ENCODE assay signal across 10 mouse cellular contexts in genomic region chr11:52129621-52130450, GRCm38 (mm10). TPM values are rescaled to one million over a fixed set of nuclear protein-coding genes. Genes with fewer than 3 reads are reported as not detected.
DNase-seq lines count a peak whose midpoint lies in the region; ATAC-seq and TF ChIP-seq lines count a peak whose summit lies in the region.
"Had no signal": no experiment of that assay in that cellular context is flagged by ENCODE, and none has a peak within 500 bp of the region (broad histone marks: within the 10 kb centered on the region; RNA-seq: fewer than 3 reads in every experiment).

No protein-coding gene starts in this region.

- peaks cover 3% of the 10 kb centered on the region; the same call in 1 of the 2 replicates for H3K9me3 ChIP-seq in heart, embryonic 16.5 days (replicated peaks; ENCODE audit: control insufficient read depth, low read length)
- H3K9me3 ChIP-seq in limb, embryonic 15.5 days, result no peaks in the 10 kb centered on the region
- H3K9me3 ChIP-seq in kidney, embryonic 16.5 days (ENCODE audit: low read length), result no peaks in the 10 kb centered on the region

- no peak for TF ChIP-seq CTCF in gastrocnemius, adult 2 months (IDR thresholded peaks at IDR 0.05)

- DNase-seq in gastrocnemius, adult 2 months, result peak; percentile 37
- no peak for DNase-seq in gastrocnemius, postnatal 25 days
- peak; percentile 36 for DNase-seq in adipocyte (ENCODE audit: low spot score)
- DNase-seq in spleen, postnatal 4 days (ENCODE audit: low spot score in 2 of 2), result no peak
- DNase-seq in urinary bladder, adult 2 months (ENCODE audit: low spot score), result no peak

- no peak overlapping the region for H3K4me2 ChIP-seq in heart, embryonic 16.5 days (ENCODE audit: low read depth, low read length)
- H3K4me2 ChIP-seq in limb, embryonic 15.5 days, result no peak overlapping the region
- H3K4me2 ChIP-seq in kidney, embryonic 16.5 days (replicated peaks; ENCODE audit: low read depth, low read length), result no peak overlapping the region

- no peak for ATAC-seq in heart, embryonic 16.5 days (replicated peaks; ENCODE audit: extremely low read depth, insufficient read depth, low FRiP score)
- ATAC-seq in limb, embryonic 15.5 days (ENCODE audit: insufficient number of reproducible peaks, low FRiP score, low TSS enrichment, low read depth), result no peak
- no peak for ATAC-seq in kidney, embryonic 16.5 days (ENCODE audit: low FRiP score, low TSS enrichment)

- intact Hi-C loops in gastrocnemius, adult 2 months (cut with DNase I), result loop anchor here (5.0 kb wide), 1 partner anchor 313 kb away; no protein-coding TSS in a partner anchor

- peaks cover 13% of the 10 kb centered on the region for H3K36me3 ChIP-seq in heart, embryonic 16.5 days (ENCODE audit: control insufficient read depth, insufficient read depth)
- peaks cover 7% of the 10 kb centered on the region for H3K36me3 ChIP-seq in limb, embryonic 15.5 days
- peaks cover 6% of the 10 kb centered on the region for H3K36me3 ChIP-seq in kidney, embryonic 16.5 days (ENCODE audit: insufficient read depth, low read length)

- H3K9ac ChIP-seq in heart, embryonic 16.5 days (ENCODE audit: low read length), result no peak overlapping the region
- no peak overlapping the region for H3K9ac ChIP-seq in limb, embryonic 15.5 days
- no peak overlapping the region for H3K9ac ChIP-seq in kidney, embryonic 16.5 days (replicated peaks; ENCODE audit: low read length)

- H3K27ac ChIP-seq in gastrocnemius, adult 2 months, result peak overlapping the region; percentile 77
- H3K27ac ChIP-seq in heart, embryonic 16.5 days (ENCODE audit: low read length), result peak overlapping the region; percentile 73
- H3K27ac ChIP-seq in limb, embryonic 15.5 days, result peak overlapping the region; percentile 38
- no peak overlapping the region for H3K27ac ChIP-seq in kidney, embryonic 16.5 days (ENCODE audit: low read length)
- H3K27ac ChIP-seq: macrophage had no signal

- peak overlapping the region; percentile 51 for H3K4me3 ChIP-seq in gastrocnemius, adult 2 months
- H3K4me3 ChIP-seq in heart, embryonic 16.5 days (ENCODE audit: low read length), result no peak overlapping the region
- no peak overlapping the region for H3K4me3 ChIP-seq in limb, embryonic 15.5 days
- H3K4me3 ChIP-seq in kidney, embryonic 16.5 days (ENCODE audit: low read length), result no peak overlapping the region

- WGBS in heart, embryonic 16.5 days, result 56% methylated on average over 10 of the region's 10 CpGs
- 67% methylated on average over 10 of the region's 10 CpGs for WGBS in limb, embryonic 15.5 days
- WGBS in kidney, embryonic 16.5 days, result 76% methylated on average over 10 of the region's 10 CpGs

- H3K27me3 ChIP-seq in heart, embryonic 16.5 days (ENCODE audit: control insufficient read depth, insufficient read depth, low read length), result no peaks in the 10 kb centered on the region
- no peaks in the 10 kb centered on the region for H3K27me3 ChIP-seq in limb, embryonic 15.5 days
- H3K27me3 ChIP-seq in kidney, embryonic 16.5 days (ENCODE audit: insufficient read depth, low read length), result no peaks in the 10 kb centered on the region

- peaks cover 17% of the 10 kb centered on the region for H3K4me1 ChIP-seq in heart, embryonic 16.5 days (ENCODE audit: control insufficient read depth, insufficient read depth, low read length)
- H3K4me1 ChIP-seq in limb, embryonic 15.5 days, result 0 out of 2 replicates have a peak, but pooled peaks cover 3% of the 10 kb centered on the region
- H3K4me1 ChIP-seq in kidney, embryonic 16.5 days (ENCODE audit: insufficient read depth, low read length), result no peaks in the 10 kb centered on the region

RNA-seq across cellular contexts. Expression of gene Olfr1373, which starts 15.5 kb away (rescaled TPM):
- not detected for total RNA-seq in gastrocnemius, adult 2 months (2021)
- not detected for total RNA-seq in gastrocnemius, postnatal 25 days (2021)
- not detected in 2 replicates for polyA plus RNA-seq in heart, embryonic 16.5 days (2015; fragmentation: Nextera tagmentation; extraction: Ambion mirVana)
- polyA plus RNA-seq in limb, embryonic 15.5 days (2015; fragmentation: Nextera tagmentation; extraction: Ambion mirVana), result not detected in 2 replicates
- polyA plus RNA-seq in kidney, embryonic 16.5 days (2015; fragmentation: Nextera tagmentation; extraction: Ambion mirVana), result not detected in 2 replicates
- polyA plus RNA-seq in urinary bladder, adult 2 months (2012; rRNA removed), result not detected in 2 replicates
- polyA plus RNA-seq: embryonic facial prominence, embryonic 11.5 days; macrophage had no signal

RNA-seq across cellular contexts. Expression of gene Ppp2ca, which starts 31.4 kb away (rescaled TPM):
- 10 to 100 TPM; 43.2 to 54.0 TPM for total RNA-seq in gastrocnemius, adult 2 months (2021)
- 10 to 100 TPM; 39.0 to 39.8 TPM for total RNA-seq in gastrocnemius, postnatal 25 days (2021)
- polyA plus RNA-seq in heart, embryonic 16.5 days (2015; fragmentation: Nextera tagmentation; extraction: Ambion mirVana), result 67.3 and 71.3 TPM in 2 replicates
- 64.4 and 73.9 TPM in 2 replicates for polyA plus RNA-seq in limb, embryonic 15.5 days (2015; fragmentation: Nextera tagmentation; extraction: Ambion mirVana)
- 68.4 and 75.1 TPM in 2 replicates for polyA plus RNA-seq in kidney, embryonic 16.5 days (2015; fragmentation: Nextera tagmentation; extraction: Ambion mirVana)
- polyA plus RNA-seq in urinary bladder, adult 2 months (2012; rRNA removed), result 49.0 and 50.1 TPM in 2 replicates

Comparison
In these comparisons a context has a peak if more than half of its experiments do, and no peak if none do; other contexts are left out.
1. DNase-seq: peak in gastrocnemius, adult 2 months (single experiment) and adipocyte (single experiment); none in gastrocnemius, postnatal 25 days (single experiment), spleen, postnatal 4 days (0 of 2) and urinary bladder, adult 2 months (single experiment).